Mouse (Mus musculus): Measurements from ENCODE around the gene Brpf3.
"Not testable (repeated sequence)": the region's sequence is repeated elsewhere in the genome, so short reads cannot be mapped to it uniquely, and the experiment has no call there.

Gene Brpf3

GRCm38 (mm10) chr17:28799291-28800160 is 1.4 kb upstream of the Brpf3 start:
- DNase-seq (ENCODE audit: low spot score in 2 of 2): no peak

- peak in 1 of 2 experiments; percentile 14 for DNase-seq (ENCODE audit: low spot score in 2 of 2)
These were observed 614 bp upstream of the Brpf3 start for GRCm38 (mm10) chr17:28800281-28800670.

- peak; percentile 94 to 97 for DNase-seq (ENCODE audit: low spot score in 2 of 2)
These were observed 650 bp downstream of the Brpf3 start for GRCm38 (mm10) chr17:28801474-28802005.

- DNase-seq (ENCODE audit: low spot score in 2 of 2): no peak
These were observed 1.2 kb downstream of the Brpf3 start for GRCm38 (mm10) chr17:28802006-28802481.

GRCm38 (mm10) chr17:28803316-28803715 is 2.4 kb downstream of the Brpf3 start:
- DNase-seq (ENCODE audit: low spot score in 2 of 2): no peak

GRCm38 (mm10) chr17:28804973-28805372 is 4.1 kb downstream of the Brpf3 start:
- DNase-seq (ENCODE audit: low spot score in 2 of 2): no peak

GRCm38 (mm10) chr17:28806770-28807169 is 5.9 kb downstream of the Brpf3 start:
- DNase-seq (ENCODE audit: low spot score in 2 of 2): no peak

GRCm38 (mm10) chr17:28808714-28809113 is 7.8 kb downstream of the Brpf3 start:
- DNase-seq (ENCODE audit: low spot score in 2 of 2): no peak

GRCm38 (mm10) chr17:28809175-28809831 is 8.4 kb downstream of the Brpf3 start:
- no peak for DNase-seq (ENCODE audit: low spot score in 2 of 2)

- DNase-seq (ENCODE audit: low spot score in 2 of 2): no peak
These were observed 11.5 kb downstream of the Brpf3 start for GRCm38 (mm10) chr17:28812345-28812744.

- DNase-seq (ENCODE audit: low spot score in 2 of 2): no peak
These were observed 13.7 kb downstream of the Brpf3 start for GRCm38 (mm10) chr17:28814529-28815097.

- no peak for DNase-seq (ENCODE audit: low spot score in 2 of 2)
These were observed 14.6 kb downstream of the Brpf3 start for GRCm38 (mm10) chr17:28815384-28816004.

GRCm38 (mm10) chr17:28816326-28816725 is 15.4 kb downstream of the Brpf3 start:
- DNase-seq (ENCODE audit: low spot score in 2 of 2): not testable (repeated sequence)

GRCm38 (mm10) chr17:28816875-28817811 is 16.3 kb downstream of the Brpf3 start:
- no peak for DNase-seq (ENCODE audit: low spot score in 2 of 2)

- no peak for DNase-seq (ENCODE audit: low spot score in 2 of 2)
These were observed 19.3 kb downstream of the Brpf3 start for GRCm38 (mm10) chr17:28820189-28820588.

GRCm38 (mm10) chr17:28823004-28823745 is 22.3 kb downstream of the Brpf3 start:
- no peak for DNase-seq (ENCODE audit: low spot score in 2 of 2)

- no peak for DNase-seq (ENCODE audit: low spot score in 2 of 2)
These were observed 22.9 kb downstream of the Brpf3 start for GRCm38 (mm10) chr17:28823749-28824148.

- DNase-seq (ENCODE audit: low spot score in 2 of 2): peak in 1 of 2 experiments; percentile 22
These were observed 24.0 kb downstream of the Brpf3 start for GRCm38 (mm10) chr17:28824896-28825295.

- no peak for DNase-seq (ENCODE audit: low spot score in 2 of 2)
These were observed 24.6 kb downstream of the Brpf3 start for GRCm38 (mm10) chr17:28825359-28826041.

Measured in frontal cortex, postnatal 25 days (tissue).